Mouse (Mus musculus) embryonic facial prominence, embryonic 11.5 days (tissue): Measurements from ENCODE around the gene Ptpn13. TPM values are rescaled to one million over a fixed set of nuclear protein-coding genes. Genes with fewer than 3 reads are reported as not detected.

Source experiments
- ATAC-seq: fragments of 200-750 bp; cut with Nextera tagmentation; replicated peaks from 2 replicates; pipeline ENCODE4 v1.8.0; 2017; ENCODE audit warnings: low read depth; ENCODE audit not compliant: insufficient number of reproducible peaks, low FRiP score, low TSS enrichment
- DNase-seq: peaks from one replicate; pipeline ENCODE4 v3.0.0-alpha.2; 2015; ENCODE audit warnings: low spot score
- H3K27ac ChIP-seq: fragments of 300-500 bp; sonication (generic); replicated peaks from 2 replicates; pipeline ENCODE4 v1.5.1; 2014; ENCODE audit warnings: mild to moderate bottlenecking, low read depth, low read length, control low read depth
- H3K27me3 ChIP-seq: fragments of 300-500 bp; sonication (generic); 2 replicates; pipeline ENCODE4 v1.6.1; 2014; ENCODE audit warnings: mild to moderate bottlenecking, low read length, moderate library complexity, mixed read lengths; ENCODE audit not compliant: control insufficient read depth, insufficient read depth
- H3K36me3 ChIP-seq: fragments of 300-500 bp; sonication (generic); replicated peaks from 2 replicates; pipeline ENCODE4 v1.6.1; 2014; ENCODE audit warnings: low read depth, mild to moderate bottlenecking, low read length, moderate library complexity, mixed read lengths; ENCODE audit not compliant: control insufficient read depth, insufficient read depth
- H3K4me1 ChIP-seq: fragments of 300-500 bp; sonication (generic); 2 replicates; pipeline ENCODE4 v1.6.1; 2014; ENCODE audit warnings: low read length, mixed read lengths; ENCODE audit not compliant: control insufficient read depth, insufficient read depth
- H3K4me2 ChIP-seq: fragments of 300-500 bp; sonication (generic); 2 replicates; pipeline ENCODE4 v1.6.1; 2014; ENCODE audit warnings: low read depth, mild to moderate bottlenecking, control low read depth, low read length, moderate library complexity
- H3K4me3 ChIP-seq: fragments of 300-500 bp; sonication (generic); 2 replicates; pipeline ENCODE4 v1.5.1; 2014; ENCODE audit warnings: low read depth, low read length, control low read depth
- H3K9ac ChIP-seq: fragments of 300-500 bp; sonication (generic); replicated peaks from 2 replicates; pipeline ENCODE4 v1.6.1; 2014; ENCODE audit warnings: mild to moderate bottlenecking, control low read depth, low read length
- H3K9me3 ChIP-seq: fragments of 300-500 bp; sonication (generic); replicated peaks from 2 replicates; pipeline ENCODE4 v1.6.1; 2016; ENCODE audit warnings: mild to moderate bottlenecking, low read length, inconsistent platforms, mixed read lengths; ENCODE audit not compliant: control insufficient read depth
- WGBS: fragments of 180-500 bp; shearing (Covaris S2); extraction: QIAGEN DNeasy Blood & Tissue Kit; methylation state at CpG from one replicate; pipeline ENCODE4 v1.1.7; 2014; 5-methylcytosine and 5-hydroxymethylcytosine counted together
- polyA plus RNA-seq: library from polyadenylated mRNA; unstranded; fragments of >200 nt; fragmentation: Nextera tagmentation; extraction: Ambion mirVana; gene quantifications from 2 replicates; pipeline ENCODE4 v1.2.1, GENCODE M21; 2014

Gene Ptpn13
- polyA plus RNA-seq, 1 experiment from 2014 or later = 15.3 TPM

GRCm38 (mm10) chr5:103425363-103426031 lies 505 bp downstream of the Ptpn13 start:
- Histone ChIP-seq H3K9me3 (no peaks in the 10 kb centered on the region), H3K36me3 (no peaks in the 10 kb centered on the region), H3K27ac (peak overlapping the region; percentile 75), H3K4me2 (peak overlapping the region; percentile 86), H3K4me1 (no peaks in the 10 kb centered on the region), H3K4me3 (peak overlapping the region; percentile 80), H3K9ac (peak overlapping the region; percentile 80), H3K27me3 (no peaks in the 10 kb centered on the region)
- DNase-seq (peak; percentile 76), ATAC-seq (peak; percentile 30)
- under 1% methylated on average over 62 of the region's 67 CpGs for WGBS

GRCm38 (mm10) chr5:103426250-103426649 lies 1.3 kb downstream of the Ptpn13 start:
- no peaks in the 10 kb centered on the region for H3K4me1 ChIP-seq
- WGBS = 13% methylated on average over 9 of the region's 9 CpGs
- H3K36me3 ChIP-seq = no peaks in the 10 kb centered on the region
- no peak for ATAC-seq
- no peak for DNase-seq
- H3K9ac ChIP-seq = peak overlapping the region; percentile 80; the same call in 1 of the 2 replicates
- H3K27me3 ChIP-seq = no peaks in the 10 kb centered on the region
- H3K4me2 ChIP-seq = peak overlapping the region; percentile 86
- H3K9me3 ChIP-seq = no peaks in the 10 kb centered on the region
- H3K27ac ChIP-seq = no peak overlapping the region
- H3K4me3 ChIP-seq = peak overlapping the region; percentile 80

GRCm38 (mm10) chr5:103430986-103431385 lies 6.0 kb downstream of the Ptpn13 start:
- Histone ChIP-seq H3K27me3 (no peaks in the 10 kb centered on the region), H3K4me2 (no peak overlapping the region), H3K9ac (no peak overlapping the region), H3K36me3 (no peaks in the 10 kb centered on the region), H3K4me3 (no peak overlapping the region), H3K27ac (no peak overlapping the region), H3K9me3 (no peaks in the 10 kb centered on the region), H3K4me1 (no peaks in the 10 kb centered on the region)
- 59% methylated on average over 3 of the region's 3 CpGs for WGBS
- no peak for DNase-seq
- no peak for ATAC-seq

DNA sequence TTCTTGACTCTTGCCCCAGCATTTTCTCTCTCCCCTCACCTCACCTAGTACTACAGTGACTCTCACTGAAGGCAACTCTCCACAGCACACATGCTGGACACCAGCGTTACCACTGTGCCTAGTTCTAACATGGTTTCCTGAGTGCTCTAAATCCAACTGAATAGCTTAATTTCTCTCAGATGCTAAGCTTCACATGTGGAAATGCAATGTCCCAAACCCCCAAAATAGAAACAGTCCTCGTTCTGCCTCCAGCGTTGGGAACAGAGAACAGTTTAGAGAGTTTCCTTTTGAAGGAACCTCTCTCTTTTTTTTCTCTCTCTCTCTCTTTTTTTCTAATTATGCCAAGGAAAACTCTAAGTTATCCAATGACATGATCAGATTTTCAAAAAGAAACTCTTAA lies 6.5 kb downstream of the Ptpn13 start:
- peak; percentile 65 for DNase-seq
- Histone ChIP-seq H3K4me1 (no peaks in the 10 kb centered on the region), H3K4me3 (no peak overlapping the region), H3K27ac (no peak overlapping the region), H3K9me3 (no peaks in the 10 kb centered on the region), H3K9ac (no peak overlapping the region), H3K27me3 (no peaks in the 10 kb centered on the region), H3K36me3 (no peaks in the 10 kb centered on the region), H3K4me2 (no peak overlapping the region)
- WGBS = 33% methylated on average over 3 of the region's 3 CpGs
- no peak for ATAC-seq

GRCm38 (mm10) chr5:103436039-103436944 lies 11.3 kb downstream of the Ptpn13 start:
- no peak overlapping the region for H3K27ac ChIP-seq
- peak overlapping the region; percentile 11 for H3K4me2 ChIP-seq
- no peaks in the 10 kb centered on the region for H3K27me3 ChIP-seq
- peak overlapping the region; percentile 39; the same call in 1 of the 2 replicates for H3K9ac ChIP-seq
- H3K4me1 ChIP-seq = no peaks in the 10 kb centered on the region
- no peak overlapping the region for H3K4me3 ChIP-seq
- no peaks in the 10 kb centered on the region for H3K36me3 ChIP-seq
- no peaks in the 10 kb centered on the region for H3K9me3 ChIP-seq
- DNase-seq (peak; percentile 57), ATAC-seq (0 out of 2 replicates have a peak, but pooled peaks have one; percentile 30)
- 8% methylated on average over 19 of the region's 19 CpGs for WGBS

DNA sequence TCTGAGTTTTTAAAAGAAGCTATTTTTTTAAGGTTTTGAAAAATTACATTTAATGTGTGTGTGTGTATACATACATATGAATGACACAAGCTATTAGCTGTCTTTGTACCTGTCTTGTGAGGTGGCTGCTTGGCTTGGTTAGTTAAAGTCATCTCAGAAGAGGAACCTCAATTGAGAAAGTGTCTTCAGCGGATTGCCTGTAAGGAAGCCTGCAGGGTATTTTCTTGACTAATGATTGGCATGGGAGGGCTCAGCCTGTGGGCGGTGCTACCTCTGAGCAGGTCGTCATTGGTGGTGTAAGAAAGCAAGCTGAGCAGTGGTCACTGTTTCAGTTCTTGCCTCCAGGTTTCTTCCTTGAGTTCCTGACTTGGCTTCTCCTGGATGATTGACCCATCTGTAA lies 12.7 kb downstream of the Ptpn13 start:
- 52% methylated on average over 3 of the region's 3 CpGs for WGBS
- H3K36me3 ChIP-seq = no peaks in the 10 kb centered on the region
- no peak overlapping the region for H3K9ac ChIP-seq
- DNase-seq = no peak
- H3K27ac ChIP-seq = no peak overlapping the region
- no peak for ATAC-seq
- no peaks in the 10 kb centered on the region for H3K4me1 ChIP-seq
- no peaks in the 10 kb centered on the region for H3K9me3 ChIP-seq
- no peaks in the 10 kb centered on the region for H3K27me3 ChIP-seq
- H3K4me3 ChIP-seq = no peak overlapping the region
- H3K4me2 ChIP-seq = no peak overlapping the region

DNA sequence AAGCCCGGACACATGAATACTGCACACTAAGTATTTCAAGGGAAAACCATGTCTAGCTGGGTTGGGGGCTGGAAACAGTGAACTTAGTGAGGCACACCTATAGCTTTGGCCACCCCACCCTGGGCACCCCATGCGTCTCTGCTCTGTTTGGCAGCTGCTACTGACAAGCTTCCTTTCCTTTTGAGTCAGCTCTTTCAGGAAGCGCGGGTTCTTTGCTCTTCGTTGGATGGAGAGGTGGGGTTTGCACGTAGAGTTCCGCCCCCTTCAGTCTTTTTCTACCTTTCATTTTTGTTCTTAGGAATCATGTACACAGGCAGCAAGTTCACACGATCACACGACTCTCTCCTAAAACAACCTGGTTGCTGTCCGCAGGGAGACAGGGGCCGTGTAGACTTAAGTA lies 14.2 kb downstream of the Ptpn13 start:
- Histone ChIP-seq H3K9me3 (no peaks in the 10 kb centered on the region), H3K36me3 (no peaks in the 10 kb centered on the region), H3K27ac (no peak overlapping the region), H3K4me2 (no peak overlapping the region), H3K9ac (no peak overlapping the region), H3K4me3 (no peak overlapping the region), H3K27me3 (no peaks in the 10 kb centered on the region), H3K4me1 (no peaks in the 10 kb centered on the region)
- 86% methylated on average over 11 of the region's 11 CpGs for WGBS
- DNase-seq (no peak), ATAC-seq (no peak)
